Mouse (Mus musculus): ENCODE measurements around the gene Pitpnb. TPM values are rescaled to one million over a fixed set of nuclear protein-coding genes. Genes with fewer than 3 reads are reported as not detected.

Gene Pitpnb
- total and polyA plus RNA-seq, 3 experiments: 14.9 to 85.7 (median 16.2) TPM

- no peaks in the 10 kb centered on the region for H3K27me3 ChIP-seq (replicated peaks)
- no peak overlapping the region for H3K4me3 ChIP-seq (replicated peaks in 1 of 3; ENCODE audit: low read depth in 2 of 3, low read length in 2 of 3, poor library complexity in 1 of 3)
- no peaks in the 10 kb centered on the region for H3K79me2 ChIP-seq (replicated peaks; ENCODE audit: control insufficient read depth, extremely low read depth, insufficient read depth, poor library complexity, severe bottlenecking)
- no peaks in the 10 kb centered on the region for H3K4me1 ChIP-seq (ENCODE audit: control insufficient read depth in 1 of 2, insufficient read depth in 2 of 2)
- H3K4me2 ChIP-seq (ENCODE audit: insufficient read depth, low read depth, poor library complexity, severe bottlenecking): no peak overlapping the region
- H3K27ac ChIP-seq (ENCODE audit: insufficient read depth, low read depth): no peak overlapping the region
- TF ChIP-seq RAD21 (IDR thresholded peaks at IDR 0.05; ENCODE audit: low read depth, low read length) (no peak), E2F4 (IDR thresholded peaks at IDR 0.05; ENCODE audit: insufficient replicate concordance, low read depth, low read length) (no peak), CHD2 (IDR thresholded peaks at IDR 0.05; ENCODE audit: low read length) (no peak), POLR2AphosphoS2 (IDR thresholded peaks at IDR 0.05; ENCODE audit: low read depth, low read length) (no peak), ZKSCAN1 (IDR thresholded peaks at IDR 0.05; ENCODE audit: borderline replicate concordance, low read depth, low read length) (no peak), USF2 (conservative IDR thresholded peaks at IDR 0.05; ENCODE audit: low read depth, low read length) (no peak), CHD1 (IDR thresholded peaks at IDR 0.05; ENCODE audit: low read depth, low read length) (no peak), MXI1 (IDR thresholded peaks at IDR 0.05; ENCODE audit: low read depth, low read length) (no peak), ZMIZ1 (IDR thresholded peaks at IDR 0.05; ENCODE audit: low read depth, low read length) (no peak), MAZ (IDR thresholded peaks at IDR 0.05; ENCODE audit: low read depth, low read length) (no peak)
- in situ Hi-C loops (cut with MboI; ENCODE audit: low pct_ligation_motif_present, low pct_unique_long_range_greater_than_20kb, low sequenced_read_pairs) (no loop called here), dilution Hi-C loops (cut with MboI; ENCODE audit: extremely low pct_ligation_motif_present, extremely low pct_unique_long_range_greater_than_20kb, low sequenced_read_pairs) (no loop called here)
- H3K9ac ChIP-seq (ENCODE audit: insufficient read depth, low read depth): no peak overlapping the region
- peaks cover 58% of the 10 kb centered on the region for H3K9me3 ChIP-seq (replicated peaks; ENCODE audit: low read length)
- DNase-seq (ENCODE audit: extremely low read depth): no peak
- no peaks in the 10 kb centered on the region for H3K36me3 ChIP-seq (replicated peaks in 1 of 2; ENCODE audit: control insufficient read depth in 1 of 2, insufficient read depth in 1 of 2, low read length in 1 of 2)
Observed at GRCm38 (mm10) chr5:111432842-111433241, 102.3 kb downstream of the Pitpnb start.

- no peak for DNase-seq (ENCODE audit: extremely low read depth)
- dilution Hi-C loops (cut with MboI; ENCODE audit: extremely low pct_ligation_motif_present, extremely low pct_unique_long_range_greater_than_20kb, low sequenced_read_pairs) (no loop called here), in situ Hi-C loops (cut with MboI; ENCODE audit: low pct_ligation_motif_present, low pct_unique_long_range_greater_than_20kb, low sequenced_read_pairs) (no loop called here)
- TF ChIP-seq SMC3 (IDR thresholded peaks at IDR 0.05; ENCODE audit: low read depth, low read length): no peak
- no peak for TF ChIP-seq CHD2 (IDR thresholded peaks at IDR 0.05; ENCODE audit: low read length)
- no peak for TF ChIP-seq E2F4 (IDR thresholded peaks at IDR 0.05; ENCODE audit: insufficient replicate concordance, low read depth, low read length)
- no peak for TF ChIP-seq CTCF (conservative IDR thresholded peaks at IDR 0.05 in 1 of 2, IDR thresholded peaks at IDR 0.05 in 1 of 2; ENCODE audit: low read depth in 2 of 2, low read length in 2 of 2)
- TF ChIP-seq USF2 (conservative IDR thresholded peaks at IDR 0.05; ENCODE audit: low read depth, low read length): no peak
- TF ChIP-seq POLR2AphosphoS2 (IDR thresholded peaks at IDR 0.05; ENCODE audit: low read depth, low read length): no peak
- TF ChIP-seq RCOR1 (conservative IDR thresholded peaks at IDR 0.05; ENCODE audit: low read depth, low read length): no peak
- no peak for TF ChIP-seq MYC (IDR thresholded peaks at IDR 0.05; ENCODE audit: low read depth, low read length)
- no peak for TF ChIP-seq PAX5 (IDR thresholded peaks at IDR 0.05; ENCODE audit: low read length)
- TF ChIP-seq TCF12 (IDR thresholded peaks at IDR 0.05; ENCODE audit: low read depth, low read length): no peak
- TF ChIP-seq CHD1 (IDR thresholded peaks at IDR 0.05; ENCODE audit: low read depth, low read length): no peak
- no peak for TF ChIP-seq IRF4 (IDR thresholded peaks at IDR 0.05; ENCODE audit: low read depth, low read length)
- TF ChIP-seq NRF1 (IDR thresholded peaks at IDR 0.05; ENCODE audit: low read depth, low read length): no peak
- no peak for TF ChIP-seq ETS1 (conservative IDR thresholded peaks at IDR 0.05; ENCODE audit: low read depth, low read length)
- H3K9me3 ChIP-seq (replicated peaks; ENCODE audit: low read length): peaks cover 67% of the 10 kb centered on the region
- no peaks in the 10 kb centered on the region for H3K27me3 ChIP-seq (replicated peaks)
- no peak overlapping the region for H3K4me2 ChIP-seq (ENCODE audit: insufficient read depth, low read depth, poor library complexity, severe bottlenecking)
- H3K4me3 ChIP-seq (replicated peaks in 1 of 3; ENCODE audit: low read depth in 2 of 3, low read length in 2 of 3, poor library complexity in 1 of 3): no peak overlapping the region
- no peaks in the 10 kb centered on the region for H3K79me2 ChIP-seq (replicated peaks; ENCODE audit: control insufficient read depth, extremely low read depth, insufficient read depth, poor library complexity, severe bottlenecking)
- no peaks in the 10 kb centered on the region for H3K4me1 ChIP-seq (ENCODE audit: control insufficient read depth in 1 of 2, insufficient read depth in 2 of 2)
- no peaks in the 10 kb centered on the region for H3K36me3 ChIP-seq (replicated peaks in 1 of 2; ENCODE audit: control insufficient read depth in 1 of 2, insufficient read depth in 1 of 2, low read length in 1 of 2)
- H3K27ac ChIP-seq (ENCODE audit: insufficient read depth, low read depth): no peak overlapping the region
- no peak overlapping the region for H3K9ac ChIP-seq (ENCODE audit: insufficient read depth, low read depth)
Observed at GRCm38 (mm10) chr5:111434342-111434842, 103.8 kb downstream of the Pitpnb start.
